Mouse (Mus musculus) NIH3T3 (cell line): ENCODE measurements around the gene Tmem59l.

Source experiments
- DNase-seq: peaks from one replicate; pipeline ENCODE4 v3.0.0-alpha.2; 2012; ENCODE audit warnings: low read depth

The Tmem59l gene

GRCm38 (mm10) chr8:70460606-70461005 lies 26.6 kb downstream of the Tmem59l start:
- peak; percentile 38 for DNase-seq

GRCm38 (mm10) chr8:70460199-70460598 lies 27.0 kb downstream of the Tmem59l start:
- no peak for DNase-seq

GRCm38 (mm10) chr8:70459636-70460035 lies 27.5 kb downstream of the Tmem59l start:
- DNase-seq, result no peak

GRCm38 (mm10) chr8:70458462-70458861 lies 28.7 kb downstream of the Tmem59l start:
- DNase-seq, result peak; percentile 40

GRCm38 (mm10) chr8:70457882-70458281 lies 29.3 kb downstream of the Tmem59l start:
- no peak for DNase-seq

- DNase-seq, result no peak
These were observed 30.2 kb downstream of the Tmem59l start for GRCm38 (mm10) chr8:70456996-70457395.

GRCm38 (mm10) chr8:70453852-70454251 lies 33.3 kb downstream of the Tmem59l start:
- DNase-seq, result no peak

- no peak for DNase-seq
These were observed 34.8 kb downstream of the Tmem59l start for GRCm38 (mm10) chr8:70452196-70452966.

- peak; percentile 75 for DNase-seq
These were observed 39.3 kb downstream of the Tmem59l start for GRCm38 (mm10) chr8:70447639-70448420.

- no peak for DNase-seq
These were observed 41.2 kb downstream of the Tmem59l start for GRCm38 (mm10) chr8:70445988-70446387.

GRCm38 (mm10) chr8:70443326-70443725 lies 43.8 kb downstream of the Tmem59l start:
- no peak for DNase-seq

GRCm38 (mm10) chr8:70441565-70441964 lies 45.6 kb downstream of the Tmem59l start:
- DNase-seq, result no peak

- DNase-seq, result no peak
These were observed 46.9 kb downstream of the Tmem59l start for GRCm38 (mm10) chr8:70440246-70440645.

- DNase-seq, result no peak
These were observed 47.3 kb downstream of the Tmem59l start for GRCm38 (mm10) chr8:70439848-70440179.

- peak; percentile 99 for DNase-seq
These were observed 47.9 kb downstream of the Tmem59l start, which contains the start of gene Crtc1 for GRCm38 (mm10) chr8:70439055-70439847. Gene Crtc1 (minus strand): TSS chr8:70439579.

- no peak for DNase-seq
These were observed 48.7 kb downstream of the Tmem59l start for GRCm38 (mm10) chr8:70438423-70438822.

- no peak for DNase-seq
These were observed 52.0 kb downstream of the Tmem59l start for GRCm38 (mm10) chr8:70435156-70435555.
